Mouse (Mus musculus): Measurements from ENCODE around the gene Eif2s3x. TPM values are rescaled to one million over a fixed set of nuclear protein-coding genes. Genes with fewer than 3 reads are reported as not detected.

The Eif2s3x gene
- polyA plus RNA-seq, 1 experiment from 2014 or later, result 41.3 TPM

DNA sequence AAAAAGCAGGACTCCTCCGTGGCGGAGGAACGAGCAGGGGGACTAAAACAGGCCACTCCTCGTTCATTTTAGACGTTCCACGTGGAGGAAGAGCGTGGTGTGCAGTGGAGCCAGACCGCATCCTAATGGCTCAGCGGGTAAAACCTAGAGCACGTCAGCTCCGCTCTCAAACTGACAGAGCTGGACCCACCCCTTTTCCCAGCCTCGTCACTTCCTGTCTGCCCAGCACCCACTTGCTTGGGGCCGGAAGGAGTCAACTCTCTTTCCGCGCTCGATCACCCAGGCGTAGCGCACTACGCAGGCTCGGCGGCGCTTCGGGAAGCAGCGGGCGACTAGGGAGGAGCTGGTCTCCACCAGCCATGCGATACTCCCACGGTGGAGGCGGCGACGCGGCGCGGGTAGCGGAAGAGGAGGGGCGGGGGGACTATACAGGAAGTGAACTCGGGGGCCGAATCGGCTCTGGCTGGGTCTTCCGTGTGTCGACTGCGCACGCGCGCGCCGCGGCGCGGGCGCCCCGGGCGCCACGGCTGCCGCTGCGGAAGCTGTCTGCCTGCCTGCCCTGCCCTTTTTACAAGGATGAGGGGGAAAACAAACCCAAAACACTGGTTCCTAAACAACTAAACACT, 34.8 kb downstream of the Eif2s3x start:
- Histone ChIP-seq H3K27me3 (ENCODE audit: insufficient read depth, low read length) (no peaks in the 10 kb centered on the region), H3K4me1 (replicated peaks; ENCODE audit: insufficient read depth, low read length) (no peaks in the 10 kb centered on the region), H3K4me2 (ENCODE audit: low read length) (peak overlapping the region; percentile 54), H3K9me3 (replicated peaks; ENCODE audit: low read length) (no peaks in the 10 kb centered on the region), H3K27ac (peak overlapping the region; percentile 93), H3K4me3 (replicated peaks; ENCODE audit: low read depth, low read length) (peak overlapping the region; percentile 45), H3K9ac (ENCODE audit: low read depth, low read length) (peak overlapping the region; percentile 54), H3K36me3 (ENCODE audit: insufficient read depth, low read length) (no peaks in the 10 kb centered on the region)
- WGBS, result under 1% methylated on average over 55 of the region's 55 CpGs
- ATAC-seq (replicated peaks; ENCODE audit: low FRiP score, low read depth) (peak; percentile 99), DNase-seq (ENCODE audit: low spot score) (peak; percentile 95)
- no peak for TF ChIP-seq CTCF (IDR thresholded peaks at IDR 0.05; ENCODE audit: low read depth)

GRCm38 (mm10) chrX:94169348-94169747, 43.3 kb downstream of the Eif2s3x start:
- DNase-seq (ENCODE audit: low spot score) (no peak), ATAC-seq (replicated peaks; ENCODE audit: low FRiP score, low read depth) (no peak)
- H3K4me3 ChIP-seq (replicated peaks; ENCODE audit: low read depth, low read length), result no peak overlapping the region
- TF ChIP-seq CTCF (IDR thresholded peaks at IDR 0.05; ENCODE audit: low read depth), result no peak
- H3K27me3 ChIP-seq (ENCODE audit: insufficient read depth, low read length), result no peaks in the 10 kb centered on the region
- no peak overlapping the region for H3K27ac ChIP-seq
- no peak overlapping the region for H3K4me2 ChIP-seq (ENCODE audit: low read length)
- H3K4me1 ChIP-seq (replicated peaks; ENCODE audit: insufficient read depth, low read length), result no peaks in the 10 kb centered on the region
- no peak overlapping the region for H3K9ac ChIP-seq (ENCODE audit: low read depth, low read length)
- no peaks in the 10 kb centered on the region for H3K9me3 ChIP-seq (replicated peaks; ENCODE audit: low read length)
- WGBS, result 77% methylated on average over 6 of the region's 6 CpGs
- no peaks in the 10 kb centered on the region for H3K36me3 ChIP-seq (ENCODE audit: insufficient read depth, low read length)

DNA sequence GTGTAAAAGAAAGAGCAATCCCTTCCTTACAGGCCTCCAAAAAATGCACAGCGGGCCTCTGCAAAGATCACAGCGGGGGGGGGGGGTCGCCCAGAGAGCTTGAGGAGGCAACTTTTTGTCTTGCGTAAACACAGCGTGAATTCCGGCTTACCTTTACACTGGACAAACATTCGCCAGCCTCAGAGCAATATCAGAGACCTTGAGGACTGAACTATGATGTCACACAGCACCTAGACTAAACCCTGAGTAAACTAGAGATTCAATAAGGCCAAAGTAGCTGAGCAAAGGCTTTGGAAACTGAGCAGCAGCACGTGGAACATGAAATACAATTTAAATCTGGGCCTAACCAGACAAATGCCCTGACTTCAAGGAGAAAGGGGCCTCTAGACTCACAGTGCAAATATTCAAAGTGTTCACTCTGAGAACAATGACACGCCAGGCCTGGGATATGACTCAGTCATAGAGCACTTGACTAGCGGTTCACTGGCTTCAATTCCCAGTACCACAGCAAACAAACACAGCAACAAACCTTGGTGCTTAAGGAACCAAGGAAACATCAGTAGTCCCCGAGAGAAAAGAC, 60.3 kb downstream of the Eif2s3x start:
- no peak overlapping the region for H3K9ac ChIP-seq (ENCODE audit: low read depth, low read length)
- H3K27me3 ChIP-seq (ENCODE audit: insufficient read depth, low read length), result peaks cover 5% of the 10 kb centered on the region; the same call in 1 of the 2 replicates
- ATAC-seq (replicated peaks; ENCODE audit: low FRiP score, low read depth) (no peak), DNase-seq (ENCODE audit: low spot score) (no peak)
- 36% methylated on average over 11 of the region's 11 CpGs for WGBS
- H3K9me3 ChIP-seq (replicated peaks; ENCODE audit: low read length), result no peaks in the 10 kb centered on the region
- no peak overlapping the region for H3K27ac ChIP-seq
- no peak overlapping the region for H3K4me3 ChIP-seq (replicated peaks; ENCODE audit: low read depth, low read length)
- H3K36me3 ChIP-seq (ENCODE audit: insufficient read depth, low read length), result no peaks in the 10 kb centered on the region
- H3K4me2 ChIP-seq (ENCODE audit: low read length), result no peak overlapping the region
- no peak for TF ChIP-seq CTCF (IDR thresholded peaks at IDR 0.05; ENCODE audit: low read depth)
- no peaks in the 10 kb centered on the region for H3K4me1 ChIP-seq (replicated peaks; ENCODE audit: insufficient read depth, low read length)

DNA sequence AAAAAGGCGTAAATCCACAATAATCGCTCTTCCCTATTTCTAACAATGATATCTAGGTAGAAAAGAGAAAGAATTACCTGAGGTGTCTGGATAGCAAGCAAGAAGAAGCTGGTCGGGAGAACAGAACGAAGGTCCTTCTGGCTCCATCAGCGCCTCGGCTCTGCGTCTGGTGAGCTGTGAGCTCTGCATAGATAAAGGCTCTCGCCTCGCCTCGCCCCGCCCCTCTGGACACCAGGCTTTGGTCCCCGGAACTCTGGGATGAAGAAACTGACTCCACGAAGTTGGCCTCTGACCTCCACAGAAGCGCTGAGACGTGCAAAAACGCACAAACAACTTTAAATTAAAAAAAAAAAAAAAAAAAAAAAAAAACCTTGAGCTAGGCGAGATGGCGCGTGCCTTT, 62.2 kb downstream of the Eif2s3x start:
- no peak overlapping the region for H3K4me2 ChIP-seq (ENCODE audit: low read length)
- peaks cover 5% of the 10 kb centered on the region; the same call in 1 of the 2 replicates for H3K27me3 ChIP-seq (ENCODE audit: insufficient read depth, low read length)
- H3K9ac ChIP-seq (ENCODE audit: low read depth, low read length), result no peak overlapping the region
- no peak overlapping the region for H3K27ac ChIP-seq
- no peak overlapping the region for H3K4me3 ChIP-seq (replicated peaks; ENCODE audit: low read depth, low read length)
- DNase-seq (ENCODE audit: low spot score) (no peak), ATAC-seq (replicated peaks; ENCODE audit: low FRiP score, low read depth) (no peak)
- no peaks in the 10 kb centered on the region for H3K4me1 ChIP-seq (replicated peaks; ENCODE audit: insufficient read depth, low read length)
- WGBS, result 82% methylated on average over 19 of the region's 19 CpGs
- H3K9me3 ChIP-seq (replicated peaks; ENCODE audit: low read length), result no peaks in the 10 kb centered on the region
- TF ChIP-seq CTCF (IDR thresholded peaks at IDR 0.05; ENCODE audit: low read depth), result no peak
- no peaks in the 10 kb centered on the region for H3K36me3 ChIP-seq (ENCODE audit: insufficient read depth, low read length)

GRCm38 (mm10) chrX:94142004-94142771, 70.5 kb downstream of the Eif2s3x start:
- 63% methylated on average over 7 of the region's 7 CpGs for WGBS
- Histone ChIP-seq H3K4me1 (replicated peaks; ENCODE audit: insufficient read depth, low read length) (no peaks in the 10 kb centered on the region), H3K9me3 (replicated peaks; ENCODE audit: low read length) (no peaks in the 10 kb centered on the region), H3K9ac (ENCODE audit: low read depth, low read length) (no peak overlapping the region), H3K36me3 (ENCODE audit: insufficient read depth, low read length) (no peaks in the 10 kb centered on the region), H3K27ac (no peak overlapping the region), H3K4me2 (ENCODE audit: low read length) (no peak overlapping the region), H3K27me3 (ENCODE audit: insufficient read depth, low read length) (0 out of 2 replicates have a peak, but pooled peaks cover 7% of the 10 kb centered on the region), H3K4me3 (replicated peaks; ENCODE audit: low read depth, low read length) (no peak overlapping the region)
- TF ChIP-seq CTCF (IDR thresholded peaks at IDR 0.05; ENCODE audit: low read depth), result no peak
- no peak for ATAC-seq (replicated peaks; ENCODE audit: low FRiP score, low read depth)
- no peak for DNase-seq (ENCODE audit: low spot score)

GRCm38 (mm10) chrX:94140080-94140479, 72.6 kb downstream of the Eif2s3x start:
- H3K4me1 ChIP-seq (replicated peaks; ENCODE audit: insufficient read depth, low read length), result no peaks in the 10 kb centered on the region
- no peak overlapping the region for H3K4me3 ChIP-seq (replicated peaks; ENCODE audit: low read depth, low read length)
- H3K9me3 ChIP-seq (replicated peaks; ENCODE audit: low read length), result no peaks in the 10 kb centered on the region
- 0 out of 2 replicates have a peak, but pooled peaks cover 7% of the 10 kb centered on the region for H3K27me3 ChIP-seq (ENCODE audit: insufficient read depth, low read length)
- no peak overlapping the region for H3K9ac ChIP-seq (ENCODE audit: low read depth, low read length)
- no peak for DNase-seq (ENCODE audit: low spot score)
- no peak for TF ChIP-seq CTCF (IDR thresholded peaks at IDR 0.05; ENCODE audit: low read depth)
- H3K4me2 ChIP-seq (ENCODE audit: low read length), result no peak overlapping the region
- H3K36me3 ChIP-seq (ENCODE audit: insufficient read depth, low read length), result no peaks in the 10 kb centered on the region
- ATAC-seq (replicated peaks; ENCODE audit: low FRiP score, low read depth), result no peak
- 73% methylated on average over 1 of the region's 1 CpGs for WGBS
- no peak overlapping the region for H3K27ac ChIP-seq

Other genes with a start within 250 kb of the Eif2s3x start
- 0.13 and 0.20 TPM in 2 replicates for gene AU015836, start 244.2 kb downstream of the Eif2s3x start, polyA plus RNA-seq (2015; fragmentation: Nextera tagmentation; extraction: Ambion mirVana)
- gene Zfx, start 89.2 kb downstream of the Eif2s3x start, polyA plus RNA-seq (2015; fragmentation: Nextera tagmentation; extraction: Ambion mirVana), result 24.2 and 25.6 TPM in 2 replicates
- gene Klhl15, start 21.7 kb upstream of the Eif2s3x start, polyA plus RNA-seq (2015; fragmentation: Nextera tagmentation; extraction: Ambion mirVana), result 7.8 and 8.3 TPM in 2 replicates
- gene Fam90a1b, start 153.9 kb upstream of the Eif2s3x start, polyA plus RNA-seq (2015; fragmentation: Nextera tagmentation; extraction: Ambion mirVana), result 0.09 TPM in 1 of 2 replicates, not detected in the other
- 170 and 171 TPM in 2 replicates for gene Apoo, start 154.3 kb upstream of the Eif2s3x start, polyA plus RNA-seq (2015; fragmentation: Nextera tagmentation; extraction: Ambion mirVana)

Measured in kidney, postnatal 0 days (tissue).